Mouse (Mus musculus) megakaryocyte-erythroid progenitor cell, adult 5 weeks (primary cell): ENCODE results near the gene Coro1a. TPM values are rescaled to one million over a fixed set of nuclear protein-coding genes. Genes with fewer than 3 reads are reported as not detected.

ENCODE experiments used
- polyA plus RNA-seq: library from polyadenylated mRNA; stranded (reverse); fragments of >175 nt; gene quantifications from 2 replicates; pipeline ENCODE4 v1.2.3, GENCODE M21; 2012

The Coro1a gene
- polyA plus RNA-seq, result 681 and 813 TPM in 2 replicates

DNA sequence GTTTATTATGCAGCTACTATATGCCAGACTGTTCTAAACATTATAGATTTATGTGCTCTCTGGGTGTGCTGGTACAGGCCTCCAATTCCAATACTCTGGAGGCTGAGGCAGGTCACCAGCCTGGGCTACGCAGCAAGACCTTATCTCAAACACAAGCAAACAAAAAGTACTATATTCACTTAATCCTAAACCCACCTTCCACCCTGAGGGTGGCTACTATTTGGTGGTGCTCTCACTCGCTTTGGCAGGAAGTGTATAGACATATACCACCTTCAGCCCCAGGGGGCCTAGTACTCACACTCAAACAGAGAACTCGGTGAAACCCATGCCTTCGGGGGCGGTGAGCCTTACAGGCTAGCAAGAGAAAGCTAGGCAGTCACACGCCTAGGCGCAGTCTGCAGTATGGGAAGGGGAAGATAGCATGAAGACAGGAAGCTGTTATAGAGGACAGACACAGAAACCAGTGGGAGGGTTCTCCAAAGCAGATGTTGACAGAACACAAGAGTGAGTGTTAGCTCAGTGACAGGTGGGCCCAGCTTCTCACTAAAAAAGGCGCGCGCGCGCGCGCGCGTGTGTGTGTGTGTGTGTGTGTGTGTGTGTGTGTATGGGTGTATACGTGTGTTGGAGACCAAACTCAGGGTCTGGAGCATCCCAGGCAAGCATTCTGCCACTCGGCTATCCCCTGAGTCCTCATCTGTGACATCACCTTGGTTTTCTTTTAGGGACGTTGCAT, at the start of gene Coro1a:
Gene Coro1a, minus strand, starts transcription at position 346 of the 733 bp plus-strand sequence.

DNA sequence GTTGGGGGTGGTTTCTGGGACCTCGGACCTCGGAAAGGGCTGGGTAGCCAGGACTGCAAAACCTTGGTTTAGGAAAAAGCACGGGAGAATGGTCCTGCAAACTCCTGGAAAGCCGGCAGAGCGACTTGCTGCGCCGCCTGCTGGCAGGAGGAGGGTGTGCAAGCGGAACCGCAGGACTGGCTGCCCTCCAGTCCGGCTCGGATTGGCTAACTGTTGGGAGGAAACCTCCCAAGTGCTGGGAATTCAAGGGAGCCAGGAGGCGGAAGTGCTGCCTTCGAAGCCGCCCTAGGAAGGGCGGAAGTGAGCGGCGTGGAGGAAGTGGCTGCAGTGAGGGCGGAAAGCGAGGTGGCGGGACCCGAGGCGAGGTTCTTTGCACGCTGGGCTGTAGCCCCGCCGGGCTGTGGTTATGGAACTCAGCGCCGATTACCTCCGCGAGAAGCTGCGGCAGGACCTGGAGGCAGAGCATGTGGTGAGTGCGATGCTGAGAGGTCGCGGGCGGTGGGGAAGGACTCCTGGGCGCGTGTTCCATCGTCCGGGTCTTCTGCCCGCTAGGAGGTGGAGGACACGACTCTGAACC, 11.9 kb downstream of the Coro1a start, which contains the start of gene Slx1b:
Gene Slx1b, minus strand, starts transcription at position 154 of the 577 bp plus-strand sequence.

DNA sequence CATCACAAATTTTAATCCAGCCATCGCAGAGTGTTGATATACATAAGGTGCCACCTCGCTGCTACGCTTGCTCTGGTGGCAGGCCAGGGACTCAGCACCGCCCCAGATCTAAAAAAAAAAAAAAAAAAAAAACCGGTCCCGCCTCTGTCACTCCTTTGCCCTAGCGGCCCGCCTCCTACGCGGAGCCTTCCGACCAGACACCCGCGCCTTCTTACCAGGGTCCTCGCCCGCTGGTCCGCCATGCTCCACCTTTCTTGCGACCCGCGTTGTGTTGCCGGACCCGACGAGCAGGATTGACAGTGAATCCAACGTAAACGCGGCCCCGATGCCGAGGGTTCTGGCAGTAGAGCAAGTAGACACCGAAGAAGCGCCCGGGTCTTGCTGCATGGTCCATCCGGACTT, 12.4 kb downstream of the Coro1a start, which contains the start of gene Bola2:
Gene Bola2, plus strand, starts transcription at position 192 of the 402 bp plus-strand sequence.

DNA sequence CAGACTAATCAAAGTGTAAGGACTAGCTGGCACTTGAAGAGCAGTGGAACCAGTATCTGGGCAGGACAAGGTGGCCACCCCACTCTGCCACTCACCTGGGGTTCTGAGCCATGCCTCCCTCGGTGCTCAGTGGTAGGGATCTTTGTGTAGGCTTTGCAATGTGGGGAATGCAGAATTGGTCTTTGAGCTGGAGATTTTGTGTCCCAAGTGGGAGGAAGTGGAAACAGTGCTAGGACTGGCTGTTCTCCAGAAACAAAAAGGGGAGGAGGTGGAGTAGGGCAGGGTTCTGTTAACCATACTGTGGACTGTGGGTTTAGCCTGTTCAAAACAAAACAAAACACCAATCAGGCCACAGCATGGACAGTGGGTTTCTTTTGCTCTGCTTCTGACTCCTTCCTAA, 31.4 kb downstream of the Coro1a start, which contains the start of gene Sult1a1:
Gene Sult1a1, minus strand, starts transcription at position 226 of the 400 bp plus-strand sequence.

Other genes starting within 250 kb of the Coro1a start
- 0.19 and 0.44 TPM in 2 replicates for gene Atp2a1, start 244.7 kb downstream of the Coro1a start, polyA plus RNA-seq
- gene Sh2b1, start 232.4 kb downstream of the Coro1a start, polyA plus RNA-seq, result 154 and 176 TPM in 2 replicates
- gene Tufm, start 220.4 kb downstream of the Coro1a start, polyA plus RNA-seq, result 79.6 and 83.5 TPM in 2 replicates
- gene Atxn2l, start 204.3 kb downstream of the Coro1a start, polyA plus RNA-seq, result 983 and 1,087 TPM in 2 replicates
- 74.2 and 91.5 TPM in 2 replicates for gene Eif3c, start 141.4 kb downstream of the Coro1a start, polyA plus RNA-seq
- 22.0 and 22.6 TPM in 2 replicates for gene Apobr, start 122.8 kb downstream of the Coro1a start, polyA plus RNA-seq
- 20.1 and 24.7 TPM in 2 replicates for gene Cln3, start 122.0 kb downstream of the Coro1a start, polyA plus RNA-seq
- 0.52 and 1.4 TPM in 2 replicates for gene Il27, start 112.8 kb downstream of the Coro1a start, polyA plus RNA-seq
- 3.6 and 5.1 TPM in 2 replicates for gene Nupr1, start 76.9 kb downstream of the Coro1a start, polyA plus RNA-seq
- gene Sgf29, start 58.5 kb downstream of the Coro1a start, polyA plus RNA-seq, result 88.3 and 96.1 TPM in 2 replicates
- gene Sult1a1, start 31.4 kb downstream of the Coro1a start, polyA plus RNA-seq, result 0.28 and 0.36 TPM in 2 replicates
- 283 and 326 TPM in 2 replicates for gene Bola2, start 12.4 kb downstream of the Coro1a start, polyA plus RNA-seq
- 9.5 and 9.6 TPM in 2 replicates for gene Slx1b, start 12.0 kb downstream of the Coro1a start, polyA plus RNA-seq
- 113 and 144 TPM in 2 replicates for gene Mapk3, start 51.8 kb upstream of the Coro1a start, polyA plus RNA-seq
- gene Gdpd3, start 58.5 kb upstream of the Coro1a start, polyA plus RNA-seq, result 5.5 and 8.6 TPM in 2 replicates
- 159 and 169 TPM in 2 replicates for gene Ypel3, start 69.2 kb upstream of the Coro1a start, polyA plus RNA-seq
- 1.5 and 2.0 TPM in 2 replicates for gene Tbx6, start 73.7 kb upstream of the Coro1a start, polyA plus RNA-seq
- gene Ppp4c, start 84.7 kb upstream of the Coro1a start, polyA plus RNA-seq, result 163 and 164 TPM in 2 replicates
- 0.24 and 0.80 TPM in 2 replicates for gene Fam57b, start 89.9 kb upstream of the Coro1a start, polyA plus RNA-seq
- gene 4930451I11Rik, start 123.9 kb upstream of the Coro1a start, polyA plus RNA-seq, result not detected in 2 replicates
- gene Doc2a, start 139.6 kb upstream of the Coro1a start, polyA plus RNA-seq, result 0.03 TPM in 1 of 2 replicates, not detected in the other
- gene Hirip3, start 154.2 kb upstream of the Coro1a start, polyA plus RNA-seq, result 162 and 272 TPM in 2 replicates
- 655 and 810 TPM in 2 replicates for gene Ino80e, start 154.6 kb upstream of the Coro1a start, polyA plus RNA-seq
- 176 and 182 TPM in 2 replicates for gene Taok2, start 176.9 kb upstream of the Coro1a start, polyA plus RNA-seq
- gene Tmem219, start 215.1 kb upstream of the Coro1a start, polyA plus RNA-seq, result 46.0 and 48.8 TPM in 2 replicates
- gene Kctd13, start 221.1 kb upstream of the Coro1a start, polyA plus RNA-seq, result 24.7 and 27.7 TPM in 2 replicates
- 0.35 TPM in 1 of 2 replicates, not detected in the other for gene Asphd1, start 241.8 kb upstream of the Coro1a start, polyA plus RNA-seq
- gene Sez6l2, start 242.8 kb upstream of the Coro1a start, polyA plus RNA-seq, result 1.5 and 2.1 TPM in 2 replicates